Mouse (Mus musculus) G1E (cell line): ENCODE measurements around the gene Mrm1. TPM values are rescaled to one million over a fixed set of nuclear protein-coding genes. Genes with fewer than 3 reads are reported as not detected.
A peak's percentile ranks its signal among the peaks of the same experiment; 100 is the strongest.
"Not testable (repeated sequence)": the region's sequence is repeated elsewhere in the genome, so short reads cannot be mapped to it uniquely, and the experiment has no call there.

Source experiments
- ATAC-seq: 2 replicates; pipeline ENCODE4 v1.8.0; 2016; ENCODE audit warnings: mild to moderate bottlenecking; ENCODE audit not compliant: insufficient number of reproducible peaks, poor library complexity, low FRiP score, severe bottlenecking; ENCODE audit errors: extremely low read depth
- DNase-seq: peaks from one replicate; pipeline ENCODE4 v3.0.0; 2012; ENCODE audit warnings: low spot score
- H3K27me3 ChIP-seq: 2 replicates; pipeline ENCODE4 v1.6.1; 2012; ENCODE audit warnings: mild to moderate bottlenecking, low read length, inconsistent platforms; ENCODE audit not compliant: insufficient read depth
- H3K36me3 ChIP-seq: replicated peaks from 2 replicates; pipeline ENCODE3; 2012; ENCODE audit warnings: mild to moderate bottlenecking, inconsistent platforms
- H3K4me1 ChIP-seq: 2 replicates; pipeline ENCODE4 v1.6.1; 2012; ENCODE audit warnings: low read depth, low read length, inconsistent platforms, mixed read lengths; ENCODE audit not compliant: insufficient read depth
- H3K4me3 ChIP-seq: 2 replicates; pipeline ENCODE4 v1.5.1; 2012; ENCODE audit warnings: low read depth, mild to moderate bottlenecking, inconsistent platforms, low read length, moderate library complexity, mixed read lengths
- H3K9me3 ChIP-seq: replicated peaks from 2 replicates; pipeline ENCODE4 v1.6.1; 2012; ENCODE audit warnings: inconsistent platforms
- CTCF ChIP-seq: IDR thresholded peaks from 2 replicates; pipeline ENCODE4 v1.5.1; 2012; ENCODE audit warnings: low read depth, low read length, inconsistent platforms, mixed read lengths
- GATA1 ChIP-seq: IDR thresholded peaks from 2 replicates; pipeline ENCODE4 v1.6.1; 2012; ENCODE audit warnings: borderline replicate concordance, low read length, inconsistent platforms, mixed read lengths
- GATA2 ChIP-seq: IDR thresholded peaks from 2 replicates; pipeline ENCODE4 v1.6.1; 2012; ENCODE audit warnings: low read depth, low read length, inconsistent platforms, borderline replicate concordance
- POLR2AphosphoS5 ChIP-seq: IDR thresholded peaks from 2 replicates; pipeline ENCODE4 v1.6.1; 2012; ENCODE audit warnings: low read depth, low read length, inconsistent platforms; ENCODE audit not compliant: insufficient replicate concordance
- TAL1 ChIP-seq: conservative IDR thresholded peaks from 2 replicates; pipeline ENCODE4 v1.6.1; 2012; ENCODE audit warnings: low read depth, low read length, inconsistent platforms, mixed read lengths
- polyA plus RNA-seq: library from polyadenylated mRNA; stranded (reverse); fragments of >175 nt; gene quantifications from 2 replicates; pipeline ENCODE4 v1.2.3, GENCODE M21; 2012
- total RNA-seq, 2 experiments: library from RNA; stranded (forward) in 1 of 2; stranded (reverse) in 1 of 2; fragments of 200-1000 nt in 1 of 2; fragments of >200 nt in 1 of 2; fragmentation: Nextera tagmentation in 1 of 2; gene quantifications; 2 replicates each; pipeline ENCODE4 v1.2.3; 2014 to 2017

Mrm1 gene
- total and polyA plus RNA-seq, 3 experiments: 8.0 to 14.1 (median 9.8) TPM

DNA sequence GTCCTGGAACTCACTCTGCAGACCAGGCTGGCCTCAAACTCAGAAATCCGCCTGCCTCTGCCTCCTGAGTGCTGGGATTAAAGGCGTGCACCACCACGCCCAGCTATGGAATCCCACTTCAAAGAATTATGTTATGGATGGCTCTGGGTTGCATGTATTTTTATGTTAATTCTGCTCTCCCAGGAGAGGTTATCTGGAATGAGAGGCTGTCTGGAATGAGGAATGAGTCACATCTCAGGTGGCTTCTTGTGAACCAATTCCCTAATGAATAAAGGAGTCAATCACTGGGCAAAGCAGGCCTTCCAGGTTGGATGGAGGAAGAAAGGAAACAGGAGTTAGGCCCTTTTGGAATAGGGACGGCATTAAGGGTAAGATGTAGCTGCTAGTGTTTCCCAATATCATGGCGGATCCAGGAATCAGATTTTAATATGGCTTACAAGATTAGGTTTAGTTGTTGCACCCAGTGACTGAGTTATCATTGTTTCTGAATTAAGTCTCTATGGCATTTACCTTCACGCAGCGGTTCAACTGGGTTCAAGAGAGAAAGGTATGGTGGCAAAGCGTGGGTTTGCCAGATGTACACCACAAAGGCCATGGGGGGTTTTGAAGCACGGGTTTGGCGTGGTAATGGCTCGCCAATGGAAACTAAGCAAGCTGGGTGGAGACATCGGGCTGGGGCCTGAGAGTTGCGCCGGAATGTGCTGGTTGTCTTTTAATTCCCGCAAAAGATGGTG, 27.6 kb upstream of the Mrm1 start:
- H3K27me3 ChIP-seq: no peaks in the 10 kb centered on the region
- H3K4me1 ChIP-seq: peaks cover 7% of the 10 kb centered on the region; the same call in 1 of the 2 replicates
- ATAC-seq (no peak), DNase-seq (no peak)
- TF ChIP-seq GATA2 (no peak), TAL1 (no peak), GATA1 (no peak)
- H3K36me3 ChIP-seq: peaks cover 76% of the 10 kb centered on the region
- no peak overlapping the region for H3K4me3 ChIP-seq
- no peaks in the 10 kb centered on the region for H3K9me3 ChIP-seq

DNA sequence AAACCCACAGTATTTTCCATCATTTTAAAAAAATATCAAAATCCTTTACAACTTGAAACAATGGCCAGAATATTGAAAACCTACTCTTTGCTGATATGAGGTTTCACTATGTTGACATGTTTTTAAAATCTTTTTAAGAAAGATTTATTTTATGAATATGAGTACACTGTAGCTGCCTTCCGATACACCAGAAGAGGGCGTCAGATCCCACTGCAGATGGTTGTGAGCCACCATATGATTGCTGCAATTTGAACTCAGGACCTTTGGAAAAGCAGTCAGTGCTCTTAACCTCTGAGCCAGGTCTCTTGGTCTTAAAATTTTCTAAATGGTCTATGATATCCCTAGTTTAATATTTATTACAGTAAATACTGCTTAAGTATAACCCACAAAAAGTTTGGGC, 20.0 kb upstream of the Mrm1 start:
- H3K4me3 ChIP-seq: no peak overlapping the region
- TF ChIP-seq GATA2 (no peak), GATA1 (no peak), CTCF (no peak), TAL1 (no peak), POLR2AphosphoS5 (no peak)
- H3K4me1 ChIP-seq: peaks cover 2% of the 10 kb centered on the region; the same call in 1 of the 2 replicates
- H3K36me3 ChIP-seq: peaks cover 84% of the 10 kb centered on the region
- H3K27me3 ChIP-seq: no peaks in the 10 kb centered on the region
- ATAC-seq: no peak
- H3K9me3 ChIP-seq: no peaks in the 10 kb centered on the region
- DNase-seq: no peak

DNA sequence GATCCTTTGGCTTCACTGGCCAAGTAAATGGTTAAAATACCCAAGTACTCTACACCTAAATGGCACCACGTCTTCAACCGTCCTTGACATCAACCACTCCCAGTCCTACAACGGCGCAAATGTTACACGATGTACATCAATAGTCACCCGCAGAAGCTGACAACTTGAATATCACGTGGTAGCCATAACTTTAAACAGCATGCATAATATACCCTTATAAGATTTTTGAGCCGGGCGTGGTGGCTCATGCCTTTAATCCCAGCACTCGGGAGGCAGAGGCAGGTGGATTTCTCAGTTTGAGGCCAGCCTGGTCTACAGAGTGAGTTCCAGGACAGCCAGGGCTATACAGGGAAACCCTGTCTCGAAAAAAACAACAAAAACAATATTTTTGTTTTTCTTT, 10.2 kb upstream of the Mrm1 start:
- DNase-seq, ATAC-seq, H3K9me3 ChIP-seq, H3K27me3 ChIP-seq: not testable (repeated sequence)
- Histone ChIP-seq H3K4me1 (peaks cover 54% of the 10 kb centered on the region), H3K36me3 (peaks cover 80% of the 10 kb centered on the region), H3K4me3 (peak overlapping the region; percentile 95)

DNA sequence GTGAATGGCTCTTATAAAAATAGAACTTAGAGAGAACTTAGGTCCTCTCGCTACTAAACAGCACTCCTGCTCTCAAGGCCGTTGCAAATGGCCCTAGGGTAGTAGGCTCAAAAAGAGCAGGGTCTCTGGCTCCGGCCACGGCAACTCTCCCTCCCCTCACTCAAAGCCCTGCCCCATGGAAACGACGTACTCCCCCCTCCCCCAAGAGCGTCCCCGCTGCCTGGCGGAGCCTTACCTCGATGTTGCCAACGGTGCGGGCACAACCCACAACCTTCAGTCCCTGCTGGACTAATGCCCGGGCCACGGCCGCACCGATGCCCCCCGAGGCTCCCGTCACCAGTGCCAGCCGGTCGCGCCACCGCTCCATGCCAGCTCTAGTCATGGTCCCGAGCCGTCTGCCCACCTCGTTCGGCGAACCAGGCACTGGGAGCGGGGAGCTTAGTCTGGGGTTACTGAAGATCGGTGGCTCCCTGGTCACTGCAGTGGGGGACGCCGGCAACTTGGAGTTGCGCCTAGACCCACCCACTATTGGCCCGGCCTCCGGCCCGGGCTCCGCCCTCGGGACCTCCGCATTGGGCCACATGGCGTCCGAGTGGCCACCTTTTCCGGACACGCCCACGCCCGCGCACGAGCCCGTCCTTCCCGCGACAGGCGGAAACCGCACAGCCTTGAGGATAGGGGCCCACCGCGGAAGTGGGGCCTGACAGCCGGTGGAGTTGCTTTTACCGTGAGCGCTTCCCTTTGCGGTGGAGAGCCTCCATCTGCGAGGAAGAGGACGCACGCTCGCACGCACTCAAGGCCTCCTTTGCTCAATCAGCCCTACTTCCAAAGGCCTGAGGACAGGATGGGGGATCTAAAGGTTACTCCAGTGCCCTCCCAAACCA, 9.4 kb upstream of the Mrm1 start, which contains the start of gene Dhrs11:
Dhrs11 (minus strand) TSS at position 479 of the 884 bp plus-strand sequence.
- H3K4me3 ChIP-seq: peak within 1 kb of the TSS; percentile 95
- no peaks in the 10 kb centered on the region for H3K9me3 ChIP-seq
- H3K27me3 ChIP-seq: no peaks in the 10 kb centered on the region
- TF ChIP-seq GATA2: no peak
- peak; percentile 65; the same call in 1 of the 2 replicates for TF ChIP-seq POLR2AphosphoS5
- ATAC-seq: peak; percentile 77
- H3K4me1 ChIP-seq: peaks cover 62% of the 10 kb centered on the region
- DNase-seq: peak; percentile 79
- peaks cover 75% of the 10 kb centered on the region for H3K36me3 ChIP-seq

DNA sequence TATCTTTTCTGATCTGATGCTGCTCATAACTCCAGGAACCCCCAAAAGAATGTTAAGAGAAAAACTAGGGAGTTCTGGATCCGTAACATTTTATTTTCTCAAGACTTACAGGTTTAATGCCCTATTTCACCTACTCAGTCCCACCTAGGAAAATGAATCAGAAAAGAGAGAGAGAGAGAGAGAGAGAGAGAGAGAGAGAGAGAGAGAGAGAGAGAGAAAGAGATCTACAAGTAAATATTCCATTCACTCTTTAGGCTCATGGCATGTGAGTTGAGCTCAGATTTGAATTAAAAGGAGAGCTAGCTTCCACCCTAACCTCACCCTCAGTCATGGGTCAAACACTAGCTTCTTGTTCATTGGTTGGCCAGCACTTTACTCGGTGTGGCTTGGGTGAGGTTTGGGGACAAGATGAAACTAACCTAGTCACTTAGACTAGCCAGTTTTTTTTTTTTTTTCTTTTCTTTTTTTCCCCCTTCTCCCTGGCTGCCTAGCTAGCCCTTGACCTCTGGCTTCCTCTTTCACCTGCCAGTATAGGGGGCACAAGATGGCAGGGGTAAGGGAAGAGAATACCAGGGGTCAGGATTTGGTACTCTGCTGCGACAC, 8.7 kb upstream of the Mrm1 start:
- ATAC-seq (no peak), DNase-seq (no peak)
- Histone ChIP-seq H3K9me3 (no peaks in the 10 kb centered on the region), H3K27me3 (no peaks in the 10 kb centered on the region), H3K4me1 (peaks cover 69% of the 10 kb centered on the region), H3K36me3 (peaks cover 69% of the 10 kb centered on the region), H3K4me3 (peak overlapping the region; percentile 95)
- TF ChIP-seq TAL1 (no peak), GATA2 (no peak), POLR2AphosphoS5 (no peak), CTCF (no peak), GATA1 (no peak)

DNA sequence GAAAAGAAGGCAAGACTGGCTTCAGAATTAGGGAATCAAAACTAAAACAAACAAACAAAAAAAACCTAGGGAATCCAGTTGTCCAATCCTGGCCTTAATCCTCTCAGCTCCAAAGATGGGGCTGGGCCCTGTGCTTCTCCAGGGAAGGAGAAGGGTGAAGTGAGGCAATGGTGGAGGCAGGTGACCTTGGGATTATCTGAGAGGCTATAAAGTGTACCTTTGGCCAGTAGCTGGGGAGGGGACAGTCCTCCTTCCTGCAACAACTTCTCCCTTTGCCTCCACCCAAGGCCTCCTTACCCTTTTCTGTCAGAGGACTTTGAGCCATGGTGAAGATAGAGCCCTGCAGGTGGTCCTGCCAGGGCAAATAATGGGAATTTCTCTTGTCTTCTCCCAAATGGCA, 8.2 kb upstream of the Mrm1 start:
- peaks cover 74% of the 10 kb centered on the region for H3K4me1 ChIP-seq

More for the DNA sequence above, 8.2 kb upstream of the Mrm1 start:
- Histone ChIP-seq H3K4me3 (peak overlapping the region; percentile 7; the same call in 1 of the 2 replicates), H3K27me3 (no peaks in the 10 kb centered on the region), H3K36me3 (peaks cover 69% of the 10 kb centered on the region), H3K9me3 (no peaks in the 10 kb centered on the region)
- ATAC-seq: no peak
- DNase-seq: no peak
- no peak for TF ChIP-seq TAL1
- TF ChIP-seq GATA1: no peak
- no peak for TF ChIP-seq POLR2AphosphoS5
- no peak for TF ChIP-seq GATA2
- TF ChIP-seq CTCF: no peak
